Mouse (Mus musculus) ES-Bruce4 (cell line): ENCODE measurements around the gene Ankmy1.

Source experiments
- CTCF ChIP-seq: IDR thresholded peaks from one replicate; pipeline ENCODE4 v1.8.1; 2011; ENCODE audit warnings: low read depth, low read length
- EP300 ChIP-seq: IDR thresholded peaks from 2 replicates; pipeline ENCODE4 v1.6.1; 2011; ENCODE audit warnings: low read depth, low read length; ENCODE audit not compliant: insufficient read depth
- POLR2A ChIP-seq: IDR thresholded peaks from one replicate; pipeline ENCODE4 v1.8.1; 2011; ENCODE audit warnings: low read length; ENCODE audit not compliant: insufficient read depth

GRCm38 (mm10) chr1:92947966-92948365 lies 45.3 kb upstream of the Ankmy1 start:
- no peak for TF ChIP-seq CTCF
- TF ChIP-seq POLR2A, result no peak
- TF ChIP-seq EP300, result no peak
